Mouse (Mus musculus) forebrain, embryonic 15.5 days (tissue): ENCODE results near the gene Smim14. TPM values are rescaled to one million over a fixed set of nuclear protein-coding genes. Genes with fewer than 3 reads are reported as not detected.

ENCODE experiments used
- ATAC-seq: fragments of 200-750 bp; cut with Nextera tagmentation; replicated peaks from 2 replicates; pipeline ENCODE4 v1.8.0; 2017; ENCODE audit warnings: mild to moderate bottlenecking, moderate TSS enrichment, moderate library complexity
- H3K27ac ChIP-seq: fragments of 300-500 bp; sonication (generic); replicated peaks from 2 replicates; pipeline ENCODE4 v1.5.1; 2015; ENCODE audit warnings: mild to moderate bottlenecking, inconsistent platforms
- H3K27me3 ChIP-seq: fragments of 300-500 bp; sonication (generic); 2 replicates; pipeline ENCODE4 v1.6.1; 2015; ENCODE audit warnings: inconsistent platforms
- H3K36me3 ChIP-seq: fragments of 300-500 bp; sonication (generic); 2 replicates; pipeline ENCODE4 v1.6.1; 2015; ENCODE audit warnings: mild to moderate bottlenecking, inconsistent platforms
- H3K4me1 ChIP-seq: fragments of 300-500 bp; sonication (generic); 2 replicates; pipeline ENCODE4 v1.6.1; 2015; ENCODE audit warnings: inconsistent platforms
- H3K4me2 ChIP-seq: fragments of 300-500 bp; sonication (generic); replicated peaks from 2 replicates; pipeline ENCODE4 v1.6.1; 2015; ENCODE audit warnings: mild to moderate bottlenecking, inconsistent platforms
- H3K4me3 ChIP-seq: fragments of 300-500 bp; sonication (generic); 2 replicates; pipeline ENCODE4 v1.5.1; 2015; ENCODE audit warnings: mild to moderate bottlenecking, inconsistent platforms
- H3K9ac ChIP-seq: fragments of 300-500 bp; sonication (generic); replicated peaks from 2 replicates; pipeline ENCODE4 v1.6.1; 2015; ENCODE audit warnings: mild to moderate bottlenecking, inconsistent platforms
- H3K9me3 ChIP-seq: fragments of 300-500 bp; sonication (generic); 2 replicates; pipeline ENCODE4 v1.6.1; 2016; ENCODE audit warnings: inconsistent platforms
- WGBS: fragments of 180-500 bp; shearing (Covaris S2); methylation state at CpG from one replicate; pipeline ENCODE4 v1.1.7; 2015; ENCODE audit warnings: mixed read lengths; 5-methylcytosine and 5-hydroxymethylcytosine counted together
- polyA plus RNA-seq: library from polyadenylated mRNA; unstranded; fragments of >200 nt; fragmentation: Nextera tagmentation; extraction: Ambion mirVana; gene quantifications from 2 replicates; pipeline ENCODE4 v1.2.1, GENCODE M21; 2015

Gene Smim14
- polyA plus RNA-seq, 1 experiment from 2014 or later, result 190 TPM

GRCm38 (mm10) chr5:65422803-65423202, 114.2 kb downstream of the Smim14 start:
- WGBS, result 93% methylated on average over 8 of the region's 8 CpGs
- ATAC-seq, result no peak
- Histone ChIP-seq H3K27me3 (no peaks in the 10 kb centered on the region), H3K9me3 (no peaks in the 10 kb centered on the region), H3K36me3 (peaks cover 83% of the 10 kb centered on the region), H3K4me3 (no peak overlapping the region), H3K9ac (no peak overlapping the region), H3K4me1 (no peaks in the 10 kb centered on the region), H3K27ac (no peak overlapping the region), H3K4me2 (no peak overlapping the region)

DNA sequence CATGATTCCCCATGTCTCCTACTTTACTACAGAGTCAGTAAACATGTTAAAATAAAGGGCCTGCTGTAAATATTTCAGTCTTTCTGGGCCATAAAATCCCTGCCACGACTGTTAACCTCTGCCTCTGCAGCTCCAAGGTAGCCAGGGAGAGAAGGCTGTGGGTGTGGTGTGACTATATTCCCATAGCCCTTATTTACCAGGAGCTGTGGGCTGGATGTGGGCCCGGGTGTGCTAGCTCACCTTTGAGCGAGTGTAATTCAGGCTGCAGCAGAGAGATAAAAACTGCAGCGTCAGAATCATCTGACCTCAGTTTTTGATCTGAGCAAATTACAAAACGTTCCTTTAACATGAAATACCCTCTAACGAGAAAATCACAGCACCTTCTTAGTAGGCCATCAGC, 116.2 kb downstream of the Smim14 start:
- no peaks in the 10 kb centered on the region for H3K27me3 ChIP-seq
- no peak for ATAC-seq
- no peak overlapping the region for H3K9ac ChIP-seq
- no peak overlapping the region for H3K4me3 ChIP-seq
- WGBS, result 75% methylated on average over 6 of the region's 6 CpGs
- H3K9me3 ChIP-seq, result no peaks in the 10 kb centered on the region
- peaks cover 78% of the 10 kb centered on the region for H3K36me3 ChIP-seq
- H3K4me2 ChIP-seq, result no peak overlapping the region
- H3K27ac ChIP-seq, result no peak overlapping the region
- H3K4me1 ChIP-seq, result peaks cover 2% of the 10 kb centered on the region; the same call in 1 of the 2 replicates

DNA sequence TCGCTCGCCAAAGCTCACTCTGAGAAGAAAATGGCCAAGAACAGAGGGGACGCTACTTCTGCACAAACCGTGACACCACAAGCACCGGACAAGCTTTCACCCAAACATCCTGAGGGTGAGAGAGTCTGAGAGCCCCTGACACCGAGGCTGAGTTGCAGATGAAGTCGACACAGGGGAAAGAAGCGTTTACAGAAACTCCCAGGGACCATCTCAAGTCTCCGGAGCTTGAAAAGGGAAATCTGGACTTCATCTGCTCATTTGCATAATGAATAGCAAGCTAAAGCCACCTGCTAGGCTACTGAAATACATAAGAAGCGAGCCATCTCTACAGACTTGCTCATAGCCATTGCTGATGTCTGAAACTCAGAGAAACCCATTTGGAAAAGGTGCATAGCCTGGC, 117.8 kb downstream of the Smim14 start:
- 66% methylated on average over 10 of the region's 10 CpGs for WGBS
- Histone ChIP-seq H3K4me3 (no peak overlapping the region), H3K27me3 (no peaks in the 10 kb centered on the region), H3K9ac (no peak overlapping the region), H3K27ac (no peak overlapping the region), H3K9me3 (no peaks in the 10 kb centered on the region), H3K36me3 (peaks cover 72% of the 10 kb centered on the region), H3K4me1 (peaks cover 5% of the 10 kb centered on the region; the same call in 1 of the 2 replicates), H3K4me2 (no peak overlapping the region)
- no peak for ATAC-seq

GRCm38 (mm10) chr5:65415653-65416458, 121.1 kb downstream of the Smim14 start:
- H3K36me3 ChIP-seq, result peaks cover 67% of the 10 kb centered on the region
- H3K9ac ChIP-seq, result no peak overlapping the region

DNA sequence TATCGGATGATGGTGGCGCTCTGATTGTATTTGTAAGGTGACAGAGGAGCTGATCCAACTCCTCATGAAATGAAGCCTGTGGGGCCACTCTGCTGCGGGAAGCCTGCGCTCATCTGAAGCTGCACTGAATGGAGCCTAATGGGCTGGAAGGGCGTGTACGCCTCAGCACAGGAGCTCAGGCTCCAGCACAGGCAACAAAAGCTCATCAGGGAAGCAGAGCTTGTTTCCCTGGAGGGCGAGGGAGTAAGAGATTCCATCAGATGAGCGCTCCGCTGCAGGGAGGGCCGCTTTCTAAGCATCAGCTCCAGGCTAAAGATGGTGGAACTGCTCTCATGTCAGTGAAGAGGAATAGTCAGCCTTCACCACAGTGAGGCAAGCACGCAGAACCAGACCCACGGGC, 129.0 kb downstream of the Smim14 start:
- WGBS, result 13% methylated on average over 12 of the region's 12 CpGs
- no peak overlapping the region for H3K4me2 ChIP-seq
- 0 out of 2 replicates have a peak, but pooled peaks have one; percentile 29 for ATAC-seq
- H3K36me3 ChIP-seq, result peaks cover 65% of the 10 kb centered on the region
- H3K4me1 ChIP-seq, result no peaks in the 10 kb centered on the region
- no peaks in the 10 kb centered on the region for H3K9me3 ChIP-seq
- H3K9ac ChIP-seq, result no peak overlapping the region
- H3K27me3 ChIP-seq, result no peaks in the 10 kb centered on the region
- H3K4me3 ChIP-seq, result no peak overlapping the region
- H3K27ac ChIP-seq, result 0 out of 2 replicates have a peak overlapping the region, but pooled peaks have one; percentile 31

More at GRCm38 (mm10) chr5:65415653-65416458, 121.1 kb downstream of the Smim14 start:
- WGBS, result 17% methylated on average over 26 of the region's 26 CpGs
- no peak overlapping the region for H3K4me2 ChIP-seq
- peaks cover 5% of the 10 kb centered on the region; the same call in 1 of the 2 replicates for H3K4me1 ChIP-seq
- H3K4me3 ChIP-seq, result no peak overlapping the region
- no peaks in the 10 kb centered on the region for H3K9me3 ChIP-seq
- ATAC-seq, result no peak; the same call in 1 of the 2 replicates
- H3K27ac ChIP-seq, result no peak overlapping the region
- no peaks in the 10 kb centered on the region for H3K27me3 ChIP-seq

DNA sequence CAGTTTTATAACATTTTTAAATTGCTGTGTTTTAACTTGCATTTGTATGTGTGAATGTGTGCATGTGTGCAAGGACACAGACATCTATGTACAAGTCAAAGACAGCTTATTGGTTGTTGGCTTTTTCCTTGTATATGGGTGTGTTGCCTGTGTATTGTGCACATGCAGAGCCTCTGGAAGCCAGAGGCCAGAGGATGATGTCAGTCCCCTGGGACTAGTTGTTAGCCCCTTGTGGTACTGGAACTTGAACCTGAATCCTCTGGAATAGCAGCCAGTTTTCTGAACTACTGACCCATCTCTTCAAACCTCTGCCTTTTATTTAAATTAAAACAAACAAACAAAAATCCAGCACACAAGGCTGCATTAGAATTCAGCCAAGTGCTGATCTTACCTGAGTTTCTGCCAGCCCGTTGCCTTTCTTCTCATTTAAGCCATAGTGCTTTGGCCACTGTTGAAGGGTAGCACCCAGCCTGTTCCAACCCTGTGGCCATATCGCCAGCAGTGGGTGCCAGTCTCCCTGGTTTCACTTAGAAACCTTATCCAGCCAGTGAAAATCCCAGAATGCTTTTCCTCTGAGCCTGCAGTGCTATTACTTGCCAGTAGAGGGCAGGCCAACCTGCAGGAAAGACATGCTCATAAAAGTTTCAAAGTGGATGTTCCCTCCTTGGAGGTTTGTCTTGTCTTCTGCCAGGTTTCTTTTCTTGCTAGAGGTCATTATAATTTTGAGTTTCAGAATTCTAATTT, 135.6 kb downstream of the Smim14 start:
- Histone ChIP-seq H3K9ac (no peak overlapping the region), H3K4me1 (no peaks in the 10 kb centered on the region), H3K36me3 (peaks cover 67% of the 10 kb centered on the region), H3K27ac (no peak overlapping the region), H3K9me3 (no peaks in the 10 kb centered on the region), H3K4me3 (no peak overlapping the region), H3K27me3 (no peaks in the 10 kb centered on the region), H3K4me2 (no peak overlapping the region)
- WGBS, result 28% methylated on average over 2 of the region's 2 CpGs
- peak; percentile 69; the same call in 1 of the 2 replicates for ATAC-seq

Other genes starting within 250 kb of the Smim14 start
- 44.2 and 46.5 TPM in 2 replicates for gene Rfc1, start 201.5 kb downstream of the Smim14 start, polyA plus RNA-seq
- gene Klb, start 188.9 kb downstream of the Smim14 start, polyA plus RNA-seq, result 0.08 TPM in 1 of 2 replicates, not detected in the other
- 635 and 693 TPM in 2 replicates for gene Rpl9, start 145.7 kb downstream of the Smim14 start, polyA plus RNA-seq
- 62.5 and 69.0 TPM in 2 replicates for gene Lias, start 145.7 kb downstream of the Smim14 start, polyA plus RNA-seq
- 60.4 and 60.7 TPM in 2 replicates for gene Ugdh, start 101.2 kb downstream of the Smim14 start, polyA plus RNA-seq
- gene Gm43552, start 44.4 kb downstream of the Smim14 start, polyA plus RNA-seq, result not detected in 2 replicates
- gene Ube2k, start within 50 bp of the Smim14 start, polyA plus RNA-seq, result 195 and 199 TPM in 2 replicates
- gene Pds5a, start 161.1 kb upstream of the Smim14 start, polyA plus RNA-seq, result 59.8 and 68.3 TPM in 2 replicates
- 20.2 and 20.7 TPM in 2 replicates for gene N4bp2, start 226.3 kb upstream of the Smim14 start, polyA plus RNA-seq